Mouse (Mus musculus) heart, embryonic 14.5 days (tissue): ENCODE data around the gene Aspscr1. TPM values are rescaled to one million over a fixed set of nuclear protein-coding genes. Genes with fewer than 3 reads are reported as not detected.

Experiments used
- ATAC-seq: fragments of 200-750 bp; cut with Nextera tagmentation; 2 replicates; pipeline ENCODE4 v1.8.0; 2017; ENCODE audit warnings: low read depth, moderate TSS enrichment; ENCODE audit not compliant: insufficient number of reproducible peaks, insufficient read depth, low FRiP score
- H3K27ac ChIP-seq, 2 experiments: fragments of 200-500 bp in 1 of 2; fragments of 300-500 bp in 1 of 2; sonication (generic) in 1 of 2; replicated peaks in 1 of 2; 2 replicates each; pipeline ENCODE4 v1.5.1; 2012 to 2014; ENCODE audit warnings: low read depth in 2 of 2, low read length in 2 of 2, control low read depth in 1 of 2, mild to moderate bottlenecking in 1 of 2, mixed read lengths in 1 of 2; ENCODE audit not compliant: control insufficient read depth in 1 of 2, insufficient read depth in 1 of 2
- H3K27me3 ChIP-seq: fragments of 300-500 bp; sonication (generic); 2 replicates; pipeline ENCODE4 v1.6.1; 2014; ENCODE audit warnings: mild to moderate bottlenecking, low read length, control low read depth; ENCODE audit not compliant: control insufficient read depth, insufficient read depth
- H3K36me3 ChIP-seq: fragments of 300-500 bp; sonication (generic); 2 replicates; pipeline ENCODE4 v1.6.1; 2014; ENCODE audit warnings: mild to moderate bottlenecking, control low read depth, low read length, mixed read lengths; ENCODE audit not compliant: control insufficient read depth, insufficient read depth
- H3K4me1 ChIP-seq, 2 experiments: fragments of 200-500 bp in 1 of 2; fragments of 300-500 bp in 1 of 2; sonication (generic) in 1 of 2; 2 replicates each; pipeline ENCODE4 v1.6.1; 2012 to 2014; ENCODE audit warnings: low read length in 2 of 2, control low read depth in 1 of 2, mixed read lengths in 1 of 2; ENCODE audit not compliant: control insufficient read depth in 2 of 2, insufficient read depth in 2 of 2
- H3K4me2 ChIP-seq: fragments of 300-500 bp; sonication (generic); 2 replicates; pipeline ENCODE4 v1.6.1; 2014; ENCODE audit warnings: mild to moderate bottlenecking, low read length
- H3K4me3 ChIP-seq, 2 experiments: fragments of 200-500 bp in 1 of 2; fragments of 300-500 bp in 1 of 2; sonication (generic) in 1 of 2; 2 replicates each; pipeline ENCODE4 v1.5.1; 2012 to 2014; ENCODE audit warnings: low read length in 2 of 2, mild to moderate bottlenecking in 2 of 2, control low read depth in 1 of 2, low read depth in 1 of 2, moderate library complexity in 1 of 2; ENCODE audit not compliant: control insufficient read depth in 1 of 2, insufficient read depth in 1 of 2
- H3K9ac ChIP-seq: fragments of 300-500 bp; sonication (generic); 2 replicates; pipeline ENCODE4 v1.6.1; 2014; ENCODE audit warnings: mild to moderate bottlenecking, low read length
- H3K9me3 ChIP-seq: fragments of 300-500 bp; sonication (generic); 2 replicates; pipeline ENCODE4 v1.6.1; 2016; ENCODE audit warnings: low read length, control low read depth; ENCODE audit not compliant: control insufficient read depth
- WGBS: fragments of 180-500 bp; shearing (Covaris S2); extraction: QIAGEN DNeasy Blood & Tissue Kit; methylation state at CpG from one replicate; pipeline ENCODE4 v1.1.7; 2014; 5-methylcytosine and 5-hydroxymethylcytosine counted together
- polyA plus RNA-seq: library from polyadenylated mRNA; unstranded; fragments of >200 nt; fragmentation: Nextera tagmentation; extraction: Ambion mirVana; gene quantifications from 2 replicates; pipeline ENCODE4 v1.2.1, GENCODE M21; 2014

Gene Aspscr1
- polyA plus RNA-seq, 1 experiment from 2014 or later, result 106 TPM

DNA sequence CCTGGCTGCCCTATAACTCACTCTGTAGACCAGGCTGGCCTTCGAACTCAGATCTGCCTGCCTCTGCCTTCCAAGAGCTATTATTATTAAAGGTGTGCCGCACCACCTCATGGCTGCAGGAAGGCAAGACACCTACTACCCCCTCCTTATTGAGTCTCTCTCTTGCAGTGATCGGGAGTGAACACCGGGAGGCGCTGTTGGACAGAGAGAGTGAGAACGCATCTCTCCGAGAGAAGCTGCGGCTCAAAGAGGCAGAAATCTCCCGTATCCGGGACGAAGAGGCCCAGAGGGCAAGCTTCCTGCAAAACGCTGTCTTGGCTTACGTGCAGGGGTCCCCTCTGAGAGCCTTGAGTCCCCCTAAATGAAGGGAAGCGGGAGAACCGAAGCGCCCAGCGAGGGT is 47.7 kb downstream of the Aspscr1 start:
- Histone ChIP-seq H3K4me3 (peak overlapping the region in 1 of 2 experiments; percentile 61; a peak in 1 of 4 replicates), H3K27me3 (peaks cover 32% of the 10 kb centered on the region), H3K36me3 (peaks cover 35% of the 10 kb centered on the region), H3K9ac (peak overlapping the region; percentile 80), H3K9me3 (no peaks in the 10 kb centered on the region), H3K4me1 (peaks cover 7 to 12% of the 10 kb centered on the region in 2 experiments; a peak in 3 of 4 replicates), H3K27ac (no peak overlapping the region), H3K4me2 (peak overlapping the region; percentile 97)
- no peak for ATAC-seq
- 11% methylated on average over 17 of the region's 17 CpGs for WGBS

DNA sequence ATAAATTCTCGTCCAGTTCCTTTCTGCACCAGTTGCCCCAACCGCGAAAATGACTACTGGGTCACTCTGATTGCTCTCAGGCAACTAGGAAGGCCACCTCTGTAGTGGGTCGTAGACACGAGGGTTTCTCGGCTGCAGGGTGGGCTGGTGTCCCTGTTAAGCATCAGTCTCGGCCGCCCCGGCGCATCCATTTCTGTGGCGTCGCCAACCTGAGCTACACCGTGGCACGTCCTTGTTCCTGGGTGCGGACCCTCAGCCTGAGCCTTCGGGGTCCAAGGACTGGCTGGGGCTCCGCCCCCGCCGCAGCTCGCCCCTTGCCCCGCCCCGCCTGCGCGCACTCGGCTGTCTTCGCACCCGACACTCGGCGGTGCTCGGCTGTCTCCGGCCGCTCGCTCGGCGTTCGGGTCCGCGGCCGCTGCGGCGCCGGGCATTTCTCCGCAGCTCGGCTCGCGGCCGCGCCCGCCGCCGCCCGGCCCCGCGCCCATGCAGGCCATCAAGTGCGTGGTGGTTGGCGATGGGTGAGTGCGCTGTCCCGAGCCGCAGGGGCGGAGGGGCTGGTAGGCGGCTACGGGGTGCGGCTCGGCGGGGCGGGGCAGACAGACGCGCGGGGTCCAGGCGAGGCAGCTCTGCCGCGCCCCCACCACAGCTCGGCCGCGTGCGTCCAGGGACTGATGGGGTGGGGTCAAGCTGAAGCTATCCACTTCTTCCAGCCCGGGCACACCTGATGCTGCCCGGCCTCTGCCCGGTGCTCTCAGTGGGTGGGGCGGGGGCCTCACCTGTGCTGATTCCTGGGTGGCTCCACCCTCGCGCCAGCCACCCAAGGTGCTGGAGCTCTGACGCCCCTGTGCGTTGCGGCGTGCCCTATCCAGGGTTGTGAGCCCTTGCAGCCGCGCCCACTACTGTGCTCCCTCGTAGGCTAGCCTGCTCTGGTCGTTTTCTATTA is 48.6 kb downstream of the Aspscr1 start, which contains the start of gene Rac3:
Rac3 (plus strand) TSS at position 347 of the 943 bp plus-strand sequence.
- Histone ChIP-seq H3K4me3 (peak within 1 kb of the TSS; percentile 52 to 61), H3K27ac (no peak within 1 kb of the TSS), H3K9ac (peak within 1 kb of the TSS; percentile 80), H3K4me2 (peak within 1 kb of the TSS; percentile 97), H3K9me3 (no peaks in the 10 kb centered on the region), H3K36me3 (peaks cover 26% of the 10 kb centered on the region), H3K4me1 (peaks cover 7 to 13% of the 10 kb centered on the region in 2 experiments; a peak in 3 of 4 replicates), H3K27me3 (peaks cover 38% of the 10 kb centered on the region)
- under 1% methylated on average over 84 of the region's 90 CpGs for WGBS
- peak; percentile 37 for ATAC-seq

DNA sequence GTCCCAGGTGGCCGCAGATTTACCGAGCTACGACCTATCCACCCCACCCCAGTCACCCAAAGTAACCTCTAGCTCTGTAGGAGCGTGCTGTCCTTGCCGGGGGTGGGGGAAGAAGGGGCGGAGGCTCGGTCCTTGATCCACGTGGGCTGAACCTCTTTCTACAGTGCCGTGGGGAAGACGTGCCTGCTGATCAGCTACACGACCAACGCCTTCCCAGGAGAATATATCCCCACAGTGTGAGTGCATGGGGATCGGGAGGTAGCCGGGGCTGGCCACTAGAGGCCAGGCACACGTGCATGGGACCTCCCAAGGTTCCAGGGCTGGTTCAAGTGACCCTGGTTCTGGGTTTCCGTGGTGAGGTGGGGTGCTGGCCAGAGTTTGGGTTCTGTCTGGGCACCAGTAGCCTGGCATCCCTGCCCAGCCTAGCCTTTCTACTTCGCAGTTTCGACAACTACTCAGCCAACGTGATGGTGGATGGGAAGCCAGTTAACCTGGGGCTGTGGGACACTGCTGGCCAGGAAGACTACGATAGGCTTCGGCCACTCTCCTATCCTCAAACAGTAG is 49.4 kb downstream of the Aspscr1 start:
- Histone ChIP-seq H3K27me3 (peaks cover 38% of the 10 kb centered on the region), H3K4me2 (peak overlapping the region; percentile 97), H3K27ac (no peak overlapping the region), H3K36me3 (peaks cover 26% of the 10 kb centered on the region), H3K9ac (peak overlapping the region; percentile 80), H3K4me3 (peak overlapping the region; percentile 52 to 61; a peak in 3 of 4 replicates), H3K9me3 (no peaks in the 10 kb centered on the region), H3K4me1 (peaks cover 7 to 17% of the 10 kb centered on the region in 2 experiments; a peak in 3 of 4 replicates)
- WGBS, result 19% methylated on average over 21 of the region's 21 CpGs
- no peak for ATAC-seq

DNA sequence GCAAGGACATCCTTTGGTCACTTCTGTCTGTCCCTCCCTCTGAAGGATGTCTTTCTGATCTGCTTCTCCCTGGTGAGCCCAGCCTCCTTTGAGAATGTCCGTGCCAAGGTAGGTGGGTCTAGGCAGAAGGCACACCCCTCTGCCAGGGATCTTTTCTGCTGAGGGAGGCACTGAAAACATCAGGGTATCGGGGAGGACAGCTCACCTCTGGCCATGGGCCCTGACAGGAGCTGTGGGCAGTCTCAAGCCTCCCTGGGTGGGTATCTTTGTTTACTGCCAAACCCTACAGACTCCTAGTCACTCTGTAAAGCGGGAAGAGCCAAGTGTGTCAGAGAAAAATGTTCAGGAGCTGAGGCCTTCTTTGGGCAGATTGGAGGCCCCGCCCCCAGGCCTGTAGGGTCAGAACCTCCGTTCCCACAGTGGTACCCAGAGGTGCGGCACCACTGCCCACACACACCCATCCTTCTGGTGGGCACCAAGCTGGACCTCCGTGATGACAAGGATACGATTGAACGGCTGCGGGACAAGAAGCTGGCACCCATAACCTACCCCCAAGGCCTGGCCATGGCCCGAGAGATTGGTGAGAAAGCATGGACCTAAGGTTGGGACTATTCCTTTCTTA is 50.1 kb downstream of the Aspscr1 start:
- Histone ChIP-seq H3K9ac (no peak overlapping the region), H3K4me3 (no peak overlapping the region), H3K36me3 (peaks cover 19% of the 10 kb centered on the region), H3K4me1 (peaks cover 7 to 17% of the 10 kb centered on the region in 2 experiments; a peak in 3 of 4 replicates), H3K27ac (no peak overlapping the region), H3K4me2 (no peak overlapping the region), H3K27me3 (peaks cover 38% of the 10 kb centered on the region), H3K9me3 (no peaks in the 10 kb centered on the region)
- WGBS, result 83% methylated on average over 11 of the region's 11 CpGs
- ATAC-seq, result no peak

DNA sequence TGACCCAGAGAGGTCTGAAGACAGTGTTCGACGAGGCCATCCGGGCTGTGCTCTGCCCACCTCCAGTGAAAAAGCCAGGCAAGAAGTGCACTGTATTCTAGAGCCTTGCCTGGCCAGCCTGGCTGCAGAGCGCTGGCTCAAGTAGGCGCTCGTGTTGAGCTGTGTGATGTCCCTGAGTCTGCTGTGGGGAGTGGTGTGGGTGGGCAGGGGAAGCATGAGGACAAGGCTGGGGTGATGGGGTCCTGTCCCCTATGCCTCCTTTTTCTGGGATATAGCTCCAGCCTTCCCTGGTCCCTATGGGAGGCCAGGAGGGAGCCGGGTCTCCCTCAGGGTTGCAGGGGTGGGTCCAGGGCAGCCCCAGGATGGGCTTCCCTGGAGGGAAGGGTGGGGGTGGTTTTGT is 50.7 kb downstream of the Aspscr1 start:
- Histone ChIP-seq H3K27ac (no peak overlapping the region), H3K4me1 (peaks cover 7 to 17% of the 10 kb centered on the region in 2 experiments; a peak in 3 of 4 replicates), H3K9ac (no peak overlapping the region), H3K36me3 (peaks cover 13% of the 10 kb centered on the region), H3K4me2 (no peak overlapping the region), H3K27me3 (peaks cover 40% of the 10 kb centered on the region), H3K9me3 (no peaks in the 10 kb centered on the region), H3K4me3 (no peak overlapping the region)
- 78% methylated on average over 7 of the region's 7 CpGs for WGBS
- no peak for ATAC-seq

DNA sequence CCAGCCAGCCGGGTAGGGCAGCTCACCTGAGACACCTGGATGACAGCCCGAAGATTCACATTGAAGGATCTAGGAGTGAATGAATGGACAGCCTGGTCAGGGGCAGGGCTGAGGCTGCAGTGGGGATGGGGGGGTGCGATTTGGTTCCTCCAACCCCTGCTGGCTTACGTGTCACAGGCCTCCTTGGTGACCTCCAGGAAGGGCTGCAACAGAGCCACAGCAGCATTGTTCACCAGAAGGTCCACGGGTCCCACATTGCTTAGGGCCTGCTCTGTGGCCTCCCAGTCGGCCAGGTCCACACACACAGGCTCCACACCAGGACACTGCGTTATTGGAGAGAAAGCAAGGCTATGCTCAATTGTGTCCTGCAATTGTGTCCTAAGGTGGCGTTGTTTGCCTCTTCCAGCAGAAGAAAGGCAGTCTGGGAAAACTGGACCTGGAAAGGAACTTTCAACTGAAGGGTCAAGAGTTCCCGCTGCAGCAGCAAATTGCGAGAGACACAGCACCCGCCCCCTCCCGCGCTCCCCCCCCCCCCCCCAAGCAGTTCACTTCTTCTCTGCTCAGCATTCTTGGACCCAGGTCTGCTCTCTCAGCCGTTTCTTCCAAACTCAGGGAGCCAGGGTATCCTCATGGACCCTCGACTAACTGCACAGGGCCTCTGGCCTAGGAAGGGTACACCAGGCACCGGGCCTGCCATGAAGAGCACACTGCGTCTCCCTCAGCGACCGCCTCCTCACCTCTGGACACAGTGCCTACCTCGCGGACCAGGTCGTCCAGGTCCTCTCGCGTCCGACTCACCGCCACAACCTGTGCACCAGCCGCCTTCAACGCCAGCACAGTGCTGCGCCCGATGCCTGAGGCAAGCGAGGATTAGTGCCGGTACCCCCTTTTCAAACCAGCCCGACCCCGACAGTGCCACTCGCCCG is 53.7 kb downstream of the Aspscr1 start:
- Histone ChIP-seq H3K27me3 (peaks cover 44% of the 10 kb centered on the region), H3K36me3 (no peaks in the 10 kb centered on the region), H3K27ac (no peak overlapping the region), H3K4me2 (peak overlapping the region; percentile 78), H3K9me3 (no peaks in the 10 kb centered on the region), H3K4me1 (peaks cover 2 to 12% of the 10 kb centered on the region in 2 experiments; a peak in 3 of 4 replicates), H3K4me3 (peak overlapping the region; percentile 52 to 59), H3K9ac (peak overlapping the region; percentile 36)
- 21% methylated on average over 32 of the region's 36 CpGs for WGBS
- no peak; the same call in 1 of the 2 replicates for ATAC-seq
